Mouse (Mus musculus) ES-Bruce4 (cell line): Measurements from ENCODE around the gene Itgb2l. TPM values are rescaled to one million over a fixed set of nuclear protein-coding genes. Genes with fewer than 3 reads are reported as not detected.

ENCODE experiments used
- H3K27ac ChIP-seq: 2 replicates; pipeline ENCODE4 v1.5.1; 2012; ENCODE audit warnings: low read length, inconsistent platforms; ENCODE audit not compliant: insufficient read depth
- H3K27me3 ChIP-seq: 2 replicates; pipeline ENCODE4 v1.6.1; 2012; ENCODE audit warnings: mild to moderate bottlenecking, low read length, inconsistent platforms; ENCODE audit not compliant: control insufficient read depth, poor library complexity, insufficient read depth, severe bottlenecking
- H3K36me3 ChIP-seq: 2 replicates; pipeline ENCODE4 v1.6.1; 2012; ENCODE audit warnings: inconsistent platforms, mild to moderate bottlenecking, low read length, moderate library complexity; ENCODE audit not compliant: control insufficient read depth, poor library complexity, insufficient read depth, severe bottlenecking
- H3K4me1 ChIP-seq: one replicate; pipeline ENCODE4 v1.8.1; 2011; ENCODE audit warnings: low read length; ENCODE audit not compliant: control insufficient read depth, insufficient read depth
- H3K4me3 ChIP-seq: 2 replicates; pipeline ENCODE4 v1.5.1; 2011; ENCODE audit warnings: low read depth, mild to moderate bottlenecking, low read length
- H3K9ac ChIP-seq: 2 replicates; pipeline ENCODE4 v1.6.1; 2012; ENCODE audit warnings: low read depth, mild to moderate bottlenecking, inconsistent platforms; ENCODE audit not compliant: poor library complexity, severe bottlenecking
- H3K9me3 ChIP-seq: replicated peaks from 2 replicates; pipeline ENCODE4 v1.6.1; 2012; ENCODE audit warnings: mild to moderate bottlenecking, low read length, inconsistent platforms; ENCODE audit not compliant: control insufficient read depth, poor library complexity, insufficient read depth, severe bottlenecking
- CTCF ChIP-seq: IDR thresholded peaks from one replicate; pipeline ENCODE4 v1.8.1; 2011; ENCODE audit warnings: low read depth, low read length
- EP300 ChIP-seq: IDR thresholded peaks from 2 replicates; pipeline ENCODE4 v1.6.1; 2011; ENCODE audit warnings: low read depth, low read length; ENCODE audit not compliant: insufficient read depth
- POLR2A ChIP-seq: IDR thresholded peaks from one replicate; pipeline ENCODE4 v1.8.1; 2011; ENCODE audit warnings: low read length; ENCODE audit not compliant: insufficient read depth
- polyA plus RNA-seq: library from polyadenylated mRNA; stranded (reverse); fragments of >200 nt; gene quantifications from 2 replicates; pipeline ENCODE4 v1.2.4, GENCODE M21; 2011; ENCODE audit warnings: low read depth; ENCODE audit not compliant: missing spikeins, insufficient read depth, insufficient read length

The Itgb2l gene
- polyA plus RNA-seq, 1 experiment = not detected

- no peak overlapping the region for H3K27ac ChIP-seq
- TF ChIP-seq CTCF = no peak
- TF ChIP-seq POLR2A = no peak
- TF ChIP-seq EP300 = no peak
- no peaks in the 10 kb centered on the region for H3K27me3 ChIP-seq
- H3K9ac ChIP-seq = no peak overlapping the region
- no peaks in the 10 kb centered on the region for H3K9me3 ChIP-seq
- no peaks in the 10 kb centered on the region for H3K36me3 ChIP-seq
- no peaks in the 10 kb centered on the region for H3K4me1 ChIP-seq
- H3K4me3 ChIP-seq = no peak overlapping the region
These were observed 16.7 kb downstream of the Itgb2l start for GRCm38 (mm10) chr16:96426671-96427070.

- Histone ChIP-seq H3K9me3 (no peaks in the 10 kb centered on the region), H3K36me3 (no peaks in the 10 kb centered on the region), H3K27me3 (no peaks in the 10 kb centered on the region), H3K27ac (no peak overlapping the region), H3K4me1 (no peaks in the 10 kb centered on the region), H3K9ac (no peak overlapping the region), H3K4me3 (no peak overlapping the region)
- no peak for TF ChIP-seq EP300
- TF ChIP-seq CTCF = no peak
- TF ChIP-seq POLR2A = no peak
These were observed 18.4 kb downstream of the Itgb2l start for GRCm38 (mm10) chr16:96425044-96425443.

DNA sequence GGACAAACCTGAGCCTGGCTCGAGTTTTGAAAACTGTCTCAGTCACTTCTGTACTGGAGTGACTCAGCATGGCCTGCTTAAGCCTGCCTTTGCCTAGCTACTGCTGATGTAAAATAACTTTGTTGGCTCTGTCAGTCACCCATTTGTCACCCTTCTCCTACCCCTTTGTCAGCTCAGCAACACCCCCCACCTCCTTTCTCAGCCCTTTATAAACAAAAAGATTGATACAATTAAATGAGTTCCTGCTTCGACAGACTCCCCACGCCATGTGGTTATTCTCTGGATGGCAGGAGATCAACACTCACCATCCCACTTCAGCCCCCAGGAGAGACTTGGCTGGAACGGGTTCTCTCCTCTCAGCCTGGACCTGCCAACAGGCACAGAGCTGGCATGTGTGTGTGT lies 35.4 kb downstream of the Itgb2l start:
- Histone ChIP-seq H3K36me3 (no peaks in the 10 kb centered on the region), H3K4me3 (no peak overlapping the region), H3K9ac (no peak overlapping the region), H3K27ac (no peak overlapping the region), H3K27me3 (no peaks in the 10 kb centered on the region), H3K4me1 (no peaks in the 10 kb centered on the region), H3K9me3 (no peaks in the 10 kb centered on the region)
- no peak for TF ChIP-seq EP300
- no peak for TF ChIP-seq POLR2A
- TF ChIP-seq CTCF = no peak

GRCm38 (mm10) chr16:96406312-96406711 lies 37.1 kb downstream of the Itgb2l start:
- Histone ChIP-seq H3K36me3 (no peaks in the 10 kb centered on the region), H3K9ac (no peak overlapping the region), H3K4me3 (no peak overlapping the region), H3K9me3 (no peaks in the 10 kb centered on the region), H3K27me3 (no peaks in the 10 kb centered on the region), H3K4me1 (no peaks in the 10 kb centered on the region), H3K27ac (no peak overlapping the region)
- TF ChIP-seq POLR2A = no peak
- no peak for TF ChIP-seq EP300
- TF ChIP-seq CTCF = no peak

DNA sequence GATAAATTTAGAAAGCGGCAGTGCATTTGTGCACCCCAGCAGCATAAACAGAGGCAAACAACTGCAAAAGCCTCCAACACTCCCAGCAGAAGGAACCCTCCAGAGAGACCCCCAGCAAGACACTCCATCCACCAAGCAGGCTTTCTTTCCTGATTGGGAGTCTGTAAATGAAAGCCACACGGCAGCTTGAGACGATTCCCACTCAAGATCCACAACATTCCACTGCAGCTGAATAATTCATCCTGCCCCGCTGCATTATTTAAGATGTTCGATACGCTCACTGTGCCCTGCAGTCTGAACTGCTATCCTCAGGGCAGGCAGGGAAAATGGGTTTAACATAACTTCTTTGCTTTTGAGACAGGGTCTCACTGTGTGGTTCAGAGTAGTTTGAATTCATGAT lies 41.1 kb downstream of the Itgb2l start:
- H3K27ac ChIP-seq = no peak overlapping the region
- H3K4me3 ChIP-seq = no peak overlapping the region
- H3K27me3 ChIP-seq = no peaks in the 10 kb centered on the region
- TF ChIP-seq CTCF (no peak), EP300 (no peak), POLR2A (no peak)
- no peaks in the 10 kb centered on the region for H3K9me3 ChIP-seq
- H3K36me3 ChIP-seq = no peaks in the 10 kb centered on the region
- H3K9ac ChIP-seq = no peak overlapping the region
- no peaks in the 10 kb centered on the region for H3K4me1 ChIP-seq

- H3K27ac ChIP-seq = no peak overlapping the region
- H3K9me3 ChIP-seq = no peaks in the 10 kb centered on the region
- no peak overlapping the region for H3K4me3 ChIP-seq
- no peak overlapping the region for H3K9ac ChIP-seq
- no peaks in the 10 kb centered on the region for H3K36me3 ChIP-seq
- no peaks in the 10 kb centered on the region for H3K4me1 ChIP-seq
- no peaks in the 10 kb centered on the region for H3K27me3 ChIP-seq
- TF ChIP-seq POLR2A (no peak), CTCF (no peak), EP300 (no peak)
These were observed 43.4 kb downstream of the Itgb2l start for GRCm38 (mm10) chr16:96400046-96400445.
